Mouse (Mus musculus) granulocyte monocyte progenitor cell, adult 5-6 weeks (primary cell): Measurements from ENCODE around the gene Duox1. TPM values are rescaled to one million over a fixed set of nuclear protein-coding genes. Genes with fewer than 3 reads are reported as not detected.

Experiments
- ATAC-seq: replicated peaks from 2 replicates; pipeline ENCODE4 v1.8.0; 2016; ENCODE audit warnings: mild to moderate bottlenecking, moderate TSS enrichment, inconsistent platforms; ENCODE audit not compliant: poor library complexity, severe bottlenecking
- total RNA-seq, 2 experiments: library from RNA; stranded (forward) in 1 of 2; stranded (reverse) in 1 of 2; fragments of 200-712, 200-1000 nt in 1 of 2; fragments of >200 nt in 1 of 2; fragmentation: Nextera tagmentation in 1 of 2; gene quantifications; 2 replicates each; pipeline ENCODE4 v1.2.3; 2014 to 2017

Duox1 gene
- total RNA-seq (2014; fragmentation: Nextera tagmentation) = not detected in 2 replicates
- total RNA-seq (2017) = not detected in 2 replicates

- ATAC-seq = no peak
These were observed at the start of gene Duox1 for GRCm38 (mm10) chr2:122315372-122315771. Gene Duox1 (plus strand): TSS chr2:122315672.

- no peak for ATAC-seq
These were observed 48.9 kb upstream of the Duox1 start for GRCm38 (mm10) chr2:122266407-122267193.

- ATAC-seq = no peak
These were observed 36.7 kb upstream of the Duox1 start for GRCm38 (mm10) chr2:122278769-122279168.

- ATAC-seq = no peak
These were observed 31.4 kb upstream of the Duox1 start for GRCm38 (mm10) chr2:122284091-122284490.

- ATAC-seq = no peak
These were observed 29.3 kb upstream of the Duox1 start for GRCm38 (mm10) chr2:122286137-122286536.

- ATAC-seq = peak; percentile 43
These were observed 20.6 kb upstream of the Duox1 start for GRCm38 (mm10) chr2:122294916-122295315.

- ATAC-seq = no peak
These were observed 18.0 kb upstream of the Duox1 start for GRCm38 (mm10) chr2:122297271-122298095.

- ATAC-seq = no peak
These were observed 17.4 kb upstream of the Duox1 start, which contains the start of gene Duox2 for GRCm38 (mm10) chr2:122298096-122298499. Gene Duox2 (minus strand): TSS chr2:122298449.

- no peak for ATAC-seq
These were observed 16.6 kb upstream of the Duox1 start, which contains the start of gene Duoxa2 for GRCm38 (mm10) chr2:122298596-122299490. Gene Duoxa2 (plus strand): TSS chr2:122298900.

GRCm38 (mm10) chr2:122299911-122300655 lies 15.4 kb upstream of the Duox1 start:
- no peak for ATAC-seq

- ATAC-seq = no peak
These were observed 14.8 kb upstream of the Duox1 start for GRCm38 (mm10) chr2:122300656-122301020.

- ATAC-seq = peak; percentile 20; the same call in 1 of the 2 replicates
These were observed 14.2 kb upstream of the Duox1 start for GRCm38 (mm10) chr2:122301081-122301920.

- no peak for ATAC-seq
These were observed 13.4 kb upstream of the Duox1 start for GRCm38 (mm10) chr2:122301921-122302573.

- peak; percentile 63 for ATAC-seq
These were observed 12.8 kb upstream of the Duox1 start for GRCm38 (mm10) chr2:122302574-122303241.

GRCm38 (mm10) chr2:122304544-122304943 lies 10.9 kb upstream of the Duox1 start:
- ATAC-seq = no peak

GRCm38 (mm10) chr2:122305097-122305892 lies 10.2 kb upstream of the Duox1 start:
- no peak for ATAC-seq

GRCm38 (mm10) chr2:122306184-122306583 lies 9.3 kb upstream of the Duox1 start:
- ATAC-seq = peak; percentile 70
